Mouse (Mus musculus) urinary bladder, adult 18-20 months (tissue): ENCODE results near the gene Bag6.

ENCODE experiments used
- DNase-seq, 2 experiments: peaks; one replicate each; pipeline ENCODE4 v3.0.0; 2022; ENCODE audit warnings: low spot score in 2 of 2, mixed read lengths in 2 of 2

Bag6 gene

GRCm38 (mm10) chr17:35146139-35146538, 11.2 kb downstream of the Bag6 start:
- DNase-seq: no peak

DNA sequence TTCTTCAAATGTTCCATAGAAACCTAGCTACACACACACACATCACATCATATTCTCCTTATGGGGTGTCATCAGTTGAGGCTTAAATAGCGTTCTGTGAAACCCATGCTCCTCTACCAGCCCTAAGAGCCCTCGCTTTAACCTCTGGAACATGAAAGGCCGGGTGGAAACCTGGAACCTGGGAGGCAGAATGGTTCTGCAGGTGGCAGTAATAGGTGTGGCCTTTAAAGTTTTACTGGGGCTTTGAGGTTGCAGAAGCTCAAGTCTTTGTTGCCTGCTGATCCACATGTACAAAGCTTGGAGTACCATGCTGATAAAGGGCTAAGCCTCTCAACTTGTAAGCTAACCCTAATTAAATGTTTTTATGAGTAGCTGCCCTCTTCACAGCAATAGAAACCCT, 12.4 kb downstream of the Bag6 start:
- DNase-seq: no peak

DNA sequence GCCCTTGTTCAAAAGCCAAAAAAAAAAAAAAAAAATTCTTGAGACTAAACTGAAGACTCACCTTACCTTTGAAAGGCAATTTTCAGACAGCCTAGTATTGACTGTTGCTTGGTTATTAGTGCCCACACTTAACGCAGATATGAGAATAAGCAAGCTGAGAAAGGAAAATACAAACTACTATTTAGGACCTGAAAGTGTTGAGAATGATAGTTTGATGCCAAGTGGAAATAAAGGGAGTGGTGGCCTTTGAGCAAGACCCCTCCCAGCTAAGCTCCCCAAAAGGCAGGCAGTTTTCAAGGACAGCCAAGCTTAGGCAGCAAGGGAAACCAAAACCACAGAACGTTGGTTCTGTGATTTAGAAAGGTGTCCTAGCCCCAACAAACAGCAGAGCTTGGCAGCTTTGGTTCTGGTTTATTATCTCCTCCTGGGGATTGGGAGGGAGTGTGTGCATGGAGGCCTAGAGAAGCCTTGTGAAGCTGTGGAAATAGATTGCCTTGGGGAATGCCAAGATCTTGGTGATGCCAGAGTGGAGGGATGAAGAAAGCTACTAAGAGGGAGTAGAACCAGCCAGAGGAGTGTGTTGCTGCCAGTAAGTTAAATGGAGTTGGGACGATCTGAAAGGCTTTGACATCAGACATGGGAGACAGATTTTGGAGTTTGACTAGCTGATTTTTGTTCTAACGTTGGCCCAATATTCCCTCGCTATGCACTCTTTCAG, 13.1 kb downstream of the Bag6 start:
- no peak for DNase-seq

DNA sequence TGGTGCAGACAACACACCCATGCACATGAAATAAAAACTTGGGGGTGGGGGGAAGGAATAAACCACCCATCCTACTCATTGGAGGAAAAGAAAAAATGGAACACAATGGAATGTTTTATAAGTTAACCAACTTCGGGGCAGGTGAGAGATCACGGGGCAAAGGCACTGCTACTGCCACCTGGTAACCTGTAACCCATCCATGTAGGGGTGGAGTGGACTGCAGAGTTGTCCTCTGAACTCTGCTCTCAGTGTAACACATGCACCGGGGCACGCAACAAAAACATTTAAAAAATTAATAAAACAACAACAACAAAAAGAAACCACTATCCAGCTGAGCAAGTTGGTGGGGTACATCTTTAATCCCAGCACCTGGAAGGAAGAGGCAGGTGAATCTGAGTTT, 17.1 kb downstream of the Bag6 start:
- DNase-seq: no peak

- no peak for DNase-seq
Measured at GRCm38 (mm10) chr17:35153077-35153476, 18.1 kb downstream of the Bag6 start.

- no peak for DNase-seq
Measured at GRCm38 (mm10) chr17:35153931-35154330, 19.0 kb downstream of the Bag6 start.

GRCm38 (mm10) chr17:35154616-35155015, 19.6 kb downstream of the Bag6 start:
- DNase-seq: no peak

DNA sequence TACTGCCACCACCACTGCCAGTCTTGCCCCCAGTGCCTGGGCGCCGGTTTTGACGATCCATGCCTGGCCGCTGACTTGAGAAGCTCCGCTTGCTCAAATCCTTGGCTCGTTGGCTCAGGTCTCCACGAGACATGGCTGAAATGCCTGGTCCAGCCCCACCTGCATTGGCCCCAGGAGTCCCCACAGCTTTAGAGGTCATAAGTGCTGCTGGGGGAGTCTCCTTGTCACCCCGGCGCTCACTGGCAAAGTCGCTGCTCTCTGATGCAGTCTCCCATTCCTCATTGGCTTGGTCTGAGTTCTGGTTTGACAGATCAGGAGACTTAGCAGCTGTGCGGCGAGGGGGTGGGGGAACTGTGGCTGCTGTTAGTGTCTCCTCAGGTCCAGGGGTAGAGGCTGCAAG, 20.5 kb downstream of the Bag6 start:
- DNase-seq: no peak

GRCm38 (mm10) chr17:35156461-35157200, 21.7 kb downstream of the Bag6 start:
- no peak for DNase-seq

- DNase-seq: no peak
Measured at GRCm38 (mm10) chr17:35157254-35157653, 22.3 kb downstream of the Bag6 start.

DNA sequence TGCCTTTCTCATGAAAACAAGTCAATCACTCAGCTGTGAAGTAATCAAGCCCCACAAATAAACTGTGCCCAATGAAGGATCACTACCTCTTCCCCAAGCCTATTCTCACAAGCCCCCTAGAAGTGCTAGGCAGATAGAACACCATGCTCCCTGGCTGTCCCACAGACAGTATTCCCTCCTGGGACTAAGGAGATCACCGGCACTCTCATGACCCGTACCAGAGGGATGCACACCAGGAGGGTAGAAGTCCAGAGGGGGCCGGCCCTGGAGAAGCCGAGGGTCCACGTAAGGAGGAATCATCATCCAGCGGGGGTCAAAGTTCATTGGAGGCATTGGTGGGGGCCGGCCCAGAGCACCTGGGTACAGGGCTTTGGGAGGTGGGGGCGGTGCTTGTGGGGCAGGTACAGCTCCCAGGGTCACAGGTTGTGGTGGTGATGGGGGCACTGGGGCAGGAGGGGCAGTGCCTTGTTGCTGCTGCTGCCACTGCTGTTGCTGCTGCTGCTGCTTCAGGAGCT, 22.7 kb downstream of the Bag6 start:
- no peak for DNase-seq

GRCm38 (mm10) chr17:35158850-35159593, 24.0 kb downstream of the Bag6 start:
- no peak for DNase-seq

DNA sequence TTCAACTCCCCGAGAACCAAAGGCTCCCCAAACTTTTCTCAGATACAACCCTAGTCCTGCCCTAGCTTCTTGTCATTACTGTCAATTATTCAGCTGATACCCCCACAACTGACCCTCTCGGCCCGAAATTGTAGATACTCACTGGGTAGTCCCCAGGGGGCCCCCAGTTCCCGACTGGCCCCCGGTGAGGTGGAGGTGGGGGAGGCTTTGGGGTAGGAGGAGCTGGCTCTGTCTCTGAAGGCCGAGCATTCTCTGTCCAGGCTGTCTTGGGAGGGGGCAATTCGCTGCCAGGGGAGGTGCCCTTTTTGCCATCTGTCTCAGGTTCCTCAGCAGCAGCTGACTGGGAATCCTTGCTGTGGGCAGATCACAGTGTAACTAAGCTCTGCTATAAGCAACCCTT, 24.7 kb downstream of the Bag6 start:
- DNase-seq: no peak

DNA sequence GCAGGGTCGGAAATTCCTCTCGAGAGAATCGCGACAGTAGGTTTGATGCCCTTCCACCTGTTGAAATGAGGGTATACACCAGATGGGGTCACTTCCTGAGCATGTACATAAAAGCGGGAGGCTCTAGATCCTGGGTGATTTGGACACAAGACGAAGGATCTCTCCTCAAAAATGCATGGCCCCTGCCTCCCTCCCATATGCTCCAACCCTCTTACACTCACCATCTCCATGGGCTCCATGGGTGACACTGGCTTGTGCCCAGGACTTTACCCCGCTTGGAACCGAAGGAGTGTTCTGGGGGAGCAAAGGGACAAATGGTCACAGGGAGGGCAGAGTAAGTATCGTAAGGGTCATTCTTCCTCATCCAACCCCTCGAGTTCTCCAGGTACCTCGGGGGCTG, 26.4 kb downstream of the Bag6 start:
- DNase-seq: no peak

DNA sequence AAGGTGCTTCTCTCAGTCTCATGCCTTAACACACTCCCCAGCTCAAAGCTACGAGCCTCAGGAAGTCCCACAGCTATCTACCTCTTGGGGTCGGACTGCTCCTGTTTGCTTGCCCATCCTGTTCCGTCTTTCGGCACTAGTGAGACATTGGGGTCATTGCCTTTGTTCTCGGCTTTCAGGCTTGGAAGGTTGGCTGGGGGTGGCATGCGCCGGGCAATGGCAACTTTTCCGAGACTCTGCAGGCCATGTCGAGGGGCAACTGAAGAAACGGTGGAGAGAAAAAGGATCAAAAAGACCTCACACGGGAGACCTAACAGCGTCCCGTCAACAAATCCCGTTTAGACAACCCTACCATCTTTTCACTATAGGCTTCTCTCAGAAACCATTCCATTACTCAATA, 27.1 kb downstream of the Bag6 start:
- DNase-seq: no peak

DNA sequence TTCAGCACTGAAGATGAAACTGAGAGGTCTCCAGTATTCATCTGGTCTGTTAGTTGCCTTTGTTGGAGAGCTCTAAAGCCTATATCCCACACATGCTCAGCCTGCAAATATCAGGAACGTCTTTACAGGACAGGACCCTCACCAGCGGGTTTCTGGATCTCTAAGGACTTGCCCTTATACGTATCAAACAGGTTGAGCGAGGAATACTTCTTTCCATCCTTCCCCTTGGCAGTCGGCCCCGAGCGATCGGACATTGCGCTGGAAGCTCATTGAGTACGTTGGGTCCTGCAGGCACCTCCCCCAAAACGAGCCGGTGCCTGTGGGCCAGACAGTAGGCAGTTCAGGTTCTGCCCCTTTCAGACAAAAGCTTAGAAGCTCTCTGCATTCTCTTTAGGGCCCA, 27.8 kb downstream of the Bag6 start:
- DNase-seq: no peak

DNA sequence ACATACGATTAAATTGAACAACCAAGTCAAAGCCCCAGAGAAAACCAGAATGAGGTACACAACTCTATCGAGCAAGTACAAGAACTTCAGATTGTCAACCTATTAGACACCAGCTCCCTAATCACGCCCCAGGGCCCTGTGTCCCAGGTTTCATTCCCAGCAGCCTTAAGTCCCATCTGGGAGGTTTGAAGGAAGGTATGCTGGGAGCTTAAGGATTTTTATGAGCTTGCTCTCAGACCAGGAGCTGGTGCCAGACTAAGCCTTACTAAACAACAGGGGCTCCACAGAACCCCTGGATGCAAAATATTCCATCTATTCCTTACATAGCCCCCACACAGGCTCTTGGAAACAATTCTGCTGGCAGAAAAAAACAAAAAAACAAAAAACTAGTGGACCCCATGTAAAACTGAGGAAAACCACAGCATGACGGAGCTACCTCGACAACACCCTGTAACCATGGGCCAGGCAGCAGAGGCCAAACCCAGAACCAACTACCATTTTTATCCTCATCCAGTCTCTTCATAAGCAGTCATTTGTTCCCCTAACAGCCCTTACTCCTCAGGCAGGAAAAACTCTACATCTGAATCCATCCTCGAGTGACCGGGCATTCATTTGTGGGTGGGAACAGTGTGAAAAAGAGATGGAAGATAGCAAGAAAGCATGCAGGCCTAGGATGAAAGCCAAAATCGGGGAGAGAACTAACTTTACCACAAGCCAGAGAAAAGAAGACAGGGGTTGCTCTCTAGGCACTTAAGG, 28.5 kb downstream of the Bag6 start:
- DNase-seq: no peak

DNA sequence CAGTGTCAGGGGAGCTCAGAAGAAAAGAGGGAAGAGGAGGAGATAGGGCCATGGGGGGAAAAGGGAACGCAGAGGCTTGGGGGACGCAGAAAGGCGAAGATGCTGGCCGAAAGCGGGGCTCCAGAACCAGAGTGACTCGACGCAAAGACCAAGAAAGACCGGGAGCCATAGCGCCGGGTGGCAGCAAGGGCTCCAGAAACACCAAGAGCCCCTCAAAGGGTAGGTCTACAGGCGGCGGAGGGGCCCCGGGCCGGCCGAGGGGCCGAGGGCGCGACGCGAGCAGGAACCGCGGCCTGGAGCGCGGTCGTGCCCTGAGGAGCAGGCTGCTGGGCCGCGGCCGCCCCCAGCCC, 29.2 kb downstream of the Bag6 start:
- no peak for DNase-seq

DNA sequence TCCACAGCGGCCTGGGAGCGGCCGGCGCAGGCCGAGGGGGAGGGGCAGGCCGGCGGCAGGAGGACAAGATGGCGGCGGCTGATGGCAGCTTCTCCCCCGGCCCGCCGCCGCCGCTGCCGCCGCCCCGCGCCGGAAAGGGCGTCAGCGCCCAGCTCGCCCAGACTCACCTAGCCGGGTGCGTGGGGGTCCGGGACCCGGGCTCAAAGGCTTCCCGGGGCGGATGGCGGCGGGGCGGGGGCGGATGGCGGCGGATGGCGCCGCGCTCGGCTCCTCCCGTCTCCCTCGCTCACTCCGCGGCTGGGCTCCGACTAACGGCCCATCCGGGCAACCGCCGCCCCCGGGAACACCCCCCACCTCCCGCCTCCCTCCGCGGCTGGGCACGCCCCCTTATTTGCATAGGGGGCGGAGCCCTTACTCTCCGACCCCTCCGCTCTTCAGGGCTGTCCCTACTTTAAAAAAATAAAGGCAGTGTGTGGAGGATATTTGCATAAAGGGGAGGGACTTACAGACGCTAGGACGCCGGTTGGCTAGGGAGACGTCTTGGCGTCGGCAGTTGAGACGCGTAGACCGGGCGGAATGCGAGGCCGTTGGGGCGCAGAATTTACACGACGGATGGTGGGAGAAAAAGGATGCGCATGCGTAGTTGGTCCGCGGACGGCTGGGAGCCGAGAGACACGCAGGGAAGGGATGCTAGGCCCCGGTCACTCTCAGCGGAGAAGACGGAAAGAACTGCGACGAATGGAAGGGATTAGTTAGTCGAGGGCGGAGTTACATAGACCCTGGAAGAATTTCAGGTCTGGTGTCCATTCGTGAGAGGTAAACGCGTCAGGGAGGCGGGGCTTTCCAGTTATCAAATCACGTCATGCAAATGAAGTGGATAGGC, 29.8 kb downstream of the Bag6 start, which contains the start of gene Prrc2a:
Gene Prrc2a, minus strand, starts transcription at position 330 of the 883 bp plus-strand sequence.
- peak; percentile 91 to 96 for DNase-seq

GRCm38 (mm10) chr17:35165451-35166155, 30.6 kb downstream of the Bag6 start:
- no peak for DNase-seq
